Mouse (Mus musculus) urinary bladder, postnatal 36 days (tissue): ENCODE data around the gene Fuom.

Source experiments
- DNase-seq, 2 experiments: peaks; one replicate each; pipeline ENCODE4 v3.0.0; 2022; ENCODE audit warnings: low spot score in 2 of 2, mixed read lengths in 1 of 2

Fuom gene

GRCm38 (mm10) chr7:140057413-140058407, 44.5 kb downstream of the Fuom start:
- no peak for DNase-seq

- DNase-seq: no peak
Measured at GRCm38 (mm10) chr7:140054124-140054523, 48.1 kb downstream of the Fuom start.

GRCm38 (mm10) chr7:140049115-140049689, 53.0 kb downstream of the Fuom start:
- DNase-seq: no peak

GRCm38 (mm10) chr7:140048361-140049114, 53.7 kb downstream of the Fuom start, which contains the start of gene Msx3:
Gene Msx3, minus strand, starts transcription at chr7:140049089.
- DNase-seq: no peak

GRCm38 (mm10) chr7:140047811-140048311, 54.4 kb downstream of the Fuom start:
- DNase-seq: no peak
